Mouse (Mus musculus) stomach, postnatal 0 days (tissue): ENCODE results near the gene Prima1.

ENCODE experiments used
- CTCF ChIP-seq: IDR thresholded peaks from 2 replicates; pipeline ENCODE4 v1.5.1; 2016; ENCODE audit warnings: antibody characterized with exemption, low read depth, mild to moderate bottlenecking, moderate library complexity
- EP300 ChIP-seq: optimal IDR thresholded peaks from 2 replicates; pipeline ENCODE3; 2016; ENCODE audit warnings: antibody characterized with exemption

DNA sequence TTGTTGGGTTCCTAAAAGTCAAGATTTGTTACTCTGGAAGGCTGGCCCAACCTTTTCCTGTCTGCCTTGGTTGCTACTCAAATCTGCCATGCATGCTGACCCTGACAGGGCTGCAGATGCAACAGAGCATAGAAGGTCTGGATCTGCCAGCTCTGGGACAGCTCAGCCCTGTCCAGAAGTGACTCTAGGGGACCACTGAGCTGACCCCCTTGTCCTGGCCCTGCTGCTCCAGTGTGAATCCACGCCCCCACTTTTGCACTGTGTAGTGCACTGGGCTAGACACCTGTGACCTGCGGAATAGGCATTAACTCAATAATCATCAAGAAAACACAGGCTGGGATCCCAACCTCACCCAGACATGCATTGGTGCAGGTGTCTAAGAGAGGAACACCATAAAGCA is 27.2 kb downstream of the Prima1 start:
- TF ChIP-seq CTCF, result no peak
- no peak for TF ChIP-seq EP300
